Mouse (Mus musculus) CH12.LX (cell line): ENCODE data around the gene Klhl26.

ENCODE experiments used
- BHLHE40 ChIP-seq: IDR thresholded peaks from 2 replicates; pipeline ENCODE4 v1.6.1; 2011; ENCODE audit warnings: mild to moderate bottlenecking, low read depth, low read length, improper control_type of control experiment
- CTCF ChIP-seq, 2 experiments: IDR thresholded peaks in 1 of 2; conservative IDR thresholded peaks in 1 of 2; 2 replicates each; pipeline ENCODE4 v1.5.1; 2011 to 2012; ENCODE audit warnings: low read depth in 2 of 2, low read length in 2 of 2, improper control_type of control experiment in 1 of 2, inconsistent platforms in 1 of 2, mild to moderate bottlenecking in 1 of 2, moderate library complexity in 1 of 2
- E2F4 ChIP-seq: IDR thresholded peaks from 2 replicates; pipeline ENCODE4 v1.6.1; 2011; ENCODE audit warnings: low read depth, low read length, improper control_type of control experiment; ENCODE audit not compliant: insufficient replicate concordance
- EP300 ChIP-seq: IDR thresholded peaks from 2 replicates; pipeline ENCODE4 v1.6.1; 2011; ENCODE audit warnings: low read length, improper control_type of control experiment
- GABPA ChIP-seq: IDR thresholded peaks from 2 replicates; pipeline ENCODE4 v1.6.1; 2012; ENCODE audit warnings: low read depth, low read length, improper control_type of control experiment, inconsistent platforms; ENCODE audit not compliant: insufficient replicate concordance
- IRF4 ChIP-seq: IDR thresholded peaks from 2 replicates; pipeline ENCODE4 v1.6.1; 2014; ENCODE audit warnings: low read depth, mild to moderate bottlenecking, inconsistent platforms, low read length, improper control_type of control experiment
- JUND ChIP-seq: conservative IDR thresholded peaks from 2 replicates; pipeline ENCODE4 v1.6.1; 2011; ENCODE audit warnings: low read depth, low read length, improper control_type of control experiment
- MAX ChIP-seq: IDR thresholded peaks from 2 replicates; pipeline ENCODE4 v1.6.1; 2011; ENCODE audit warnings: low read length, improper control_type of control experiment
- MXI1 ChIP-seq: IDR thresholded peaks from 2 replicates; pipeline ENCODE4 v1.6.1; 2011; ENCODE audit warnings: mild to moderate bottlenecking, low read depth, low read length, improper control_type of control experiment
- PAX5 ChIP-seq: IDR thresholded peaks from 2 replicates; pipeline ENCODE4 v1.6.1; 2012; ENCODE audit warnings: low read length, inconsistent platforms, mixed read lengths
- ZKSCAN1 ChIP-seq: IDR thresholded peaks from 2 replicates; pipeline ENCODE4 v1.6.1; 2012; ENCODE audit warnings: low read depth, inconsistent platforms, low read length, improper control_type of control experiment, borderline replicate concordance

- TF ChIP-seq MXI1, result no peak
- TF ChIP-seq CTCF (conservative IDR thresholded peaks at IDR 0.05 in 1 of 2, IDR thresholded peaks at IDR 0.05 in 1 of 2; ENCODE audit: low read depth in 2 of 2, low read length in 2 of 2), result no peak
- TF ChIP-seq GABPA, result no peak
- no peak for TF ChIP-seq E2F4
- no peak for TF ChIP-seq MAX
- no peak for TF ChIP-seq BHLHE40
- TF ChIP-seq EP300, result no peak
- no peak for TF ChIP-seq ZKSCAN1
- TF ChIP-seq JUND, result no peak
- TF ChIP-seq IRF4, result no peak
- no peak for TF ChIP-seq PAX5
These were observed 59.8 kb downstream of the Klhl26 start for GRCm38 (mm10) chr8:70416941-70417340.
